Mouse (Mus musculus) kidney, embryonic 16.5 days (tissue): ENCODE data around the gene Pclaf. TPM values are rescaled to one million over a fixed set of nuclear protein-coding genes. Genes with fewer than 3 reads are reported as not detected.

ENCODE experiments used
- ATAC-seq: fragments of 200-750 bp; cut with Nextera tagmentation; 2 replicates; pipeline ENCODE4 v1.8.0; 2017; ENCODE audit warnings: moderate TSS enrichment; ENCODE audit not compliant: low FRiP score, low TSS enrichment
- H3K27ac ChIP-seq: fragments of 300-500 bp; sonication (generic); 2 replicates; pipeline ENCODE4 v1.5.1; 2014; ENCODE audit warnings: low read length
- H3K27me3 ChIP-seq: fragments of 300-500 bp; sonication (generic); 2 replicates; pipeline ENCODE4 v1.6.1; 2014; ENCODE audit warnings: low read length, control low read depth, mixed read lengths; ENCODE audit not compliant: insufficient read depth
- H3K36me3 ChIP-seq: fragments of 300-500 bp; sonication (generic); 2 replicates; pipeline ENCODE4 v1.6.1; 2014; ENCODE audit warnings: low read length, control low read depth, mixed read lengths; ENCODE audit not compliant: insufficient read depth
- H3K4me1 ChIP-seq: fragments of 300-500 bp; sonication (generic); 2 replicates; pipeline ENCODE4 v1.6.1; 2014; ENCODE audit warnings: low read length, control low read depth, mixed read lengths; ENCODE audit not compliant: insufficient read depth
- H3K4me2 ChIP-seq: fragments of 300-500 bp; sonication (generic); replicated peaks from 2 replicates; pipeline ENCODE4 v1.6.1; 2014; ENCODE audit warnings: low read depth, low read length
- H3K4me3 ChIP-seq: fragments of 300-500 bp; sonication (generic); 2 replicates; pipeline ENCODE4 v1.5.1; 2014; ENCODE audit warnings: mild to moderate bottlenecking, low read length
- H3K9ac ChIP-seq: fragments of 300-500 bp; sonication (generic); replicated peaks from 2 replicates; pipeline ENCODE4 v1.6.1; 2014; ENCODE audit warnings: low read length
- H3K9me3 ChIP-seq: fragments of 300-500 bp; sonication (generic); 2 replicates; pipeline ENCODE4 v1.6.1; 2016; ENCODE audit warnings: low read length, control low read depth
- WGBS: fragments of 180-500 bp; shearing (Covaris S2); extraction: QIAGEN DNeasy Blood & Tissue Kit; methylation state at CpG from one replicate; pipeline ENCODE4 v1.1.7; 2014; 5-methylcytosine and 5-hydroxymethylcytosine counted together
- polyA plus RNA-seq: library from polyadenylated mRNA; unstranded; fragments of >200 nt; fragmentation: Nextera tagmentation; extraction: Ambion mirVana; gene quantifications from 2 replicates; pipeline ENCODE4 v1.2.1, GENCODE M21; 2015

Pclaf gene
- 181 and 207 TPM in 2 replicates for polyA plus RNA-seq

- peaks cover 17% of the 10 kb centered on the region for H3K36me3 ChIP-seq
- peak; percentile 96 for ATAC-seq
- peak within 1 kb of the TSS; percentile 82 for H3K4me3 ChIP-seq
- peaks cover 17% of the 10 kb centered on the region for H3K4me1 ChIP-seq
- H3K27me3 ChIP-seq = no peaks in the 10 kb centered on the region
- peak within 1 kb of the TSS; percentile 83 for H3K4me2 ChIP-seq
- no peaks in the 10 kb centered on the region for H3K9me3 ChIP-seq
- 0% methylated on average over 21 of the region's 21 CpGs for WGBS
- H3K27ac ChIP-seq = peak within 1 kb of the TSS; percentile 72
- peak within 1 kb of the TSS; percentile 86 for H3K9ac ChIP-seq
Measured at GRCm38 (mm10) chr9:65890143-65890628, at the start of gene Pclaf. Pclaf (plus strand) TSS chr9:65890237.

- H3K27ac ChIP-seq = peak overlapping the region; percentile 59; the same call in 1 of the 2 replicates
- WGBS = 55% methylated on average over 7 of the region's 7 CpGs
- H3K36me3 ChIP-seq = peaks cover 8% of the 10 kb centered on the region; the same call in 1 of the 2 replicates
- H3K9ac ChIP-seq = no peak overlapping the region
- peaks cover 28% of the 10 kb centered on the region for H3K4me1 ChIP-seq
- H3K9me3 ChIP-seq = no peaks in the 10 kb centered on the region
- no peak overlapping the region for H3K4me3 ChIP-seq
- H3K27me3 ChIP-seq = no peaks in the 10 kb centered on the region
- ATAC-seq = no peak
- no peak overlapping the region for H3K4me2 ChIP-seq
Measured at GRCm38 (mm10) chr9:65844421-65845165, 45.4 kb upstream of the Pclaf start.

GRCm38 (mm10) chr9:65848154-65848553 lies 41.9 kb upstream of the Pclaf start:
- Histone ChIP-seq H3K36me3 (peaks cover 2% of the 10 kb centered on the region; the same call in 1 of the 2 replicates), H3K4me1 (peaks cover 32% of the 10 kb centered on the region), H3K27me3 (no peaks in the 10 kb centered on the region), H3K4me3 (no peak overlapping the region), H3K9me3 (no peaks in the 10 kb centered on the region), H3K4me2 (no peak overlapping the region), H3K9ac (no peak overlapping the region), H3K27ac (peak overlapping the region; percentile 69; the same call in 1 of the 2 replicates)
- ATAC-seq = no peak

- peaks cover 6% of the 10 kb centered on the region; the same call in 1 of the 2 replicates for H3K36me3 ChIP-seq
- no peaks in the 10 kb centered on the region for H3K9me3 ChIP-seq
- no peaks in the 10 kb centered on the region for H3K27me3 ChIP-seq
- no peak overlapping the region for H3K9ac ChIP-seq
- no peak overlapping the region for H3K4me3 ChIP-seq
- peaks cover 17% of the 10 kb centered on the region for H3K4me1 ChIP-seq
- H3K27ac ChIP-seq = no peak overlapping the region
- 12% methylated on average over 1 of the region's 1 CpGs for WGBS
- no peak overlapping the region for H3K4me2 ChIP-seq
- ATAC-seq = no peak
Measured at GRCm38 (mm10) chr9:65850203-65850602, 39.8 kb upstream of the Pclaf start.

GRCm38 (mm10) chr9:65859656-65860055 lies 30.4 kb upstream of the Pclaf start:
- Histone ChIP-seq H3K27ac (no peak overlapping the region), H3K27me3 (no peaks in the 10 kb centered on the region), H3K9me3 (no peaks in the 10 kb centered on the region), H3K4me1 (no peaks in the 10 kb centered on the region), H3K4me3 (no peak overlapping the region), H3K9ac (no peak overlapping the region), H3K4me2 (no peak overlapping the region), H3K36me3 (peaks cover 38% of the 10 kb centered on the region)
- no peak for ATAC-seq
- 35% methylated on average over 1 of the region's 1 CpGs for WGBS

- H3K27me3 ChIP-seq = no peaks in the 10 kb centered on the region
- under 1% methylated on average over 37 of the region's 37 CpGs for WGBS
- peak; percentile 98 for ATAC-seq
Measured at GRCm38 (mm10) chr9:65884564-65885315, 5.3 kb upstream of the Pclaf start.

GRCm38 (mm10) chr9:65891126-65891525 lies 1.1 kb downstream of the Pclaf start:
- Histone ChIP-seq H3K36me3 (peaks cover 21% of the 10 kb centered on the region), H3K9me3 (no peaks in the 10 kb centered on the region), H3K4me3 (peak overlapping the region; percentile 82), H3K4me2 (peak overlapping the region; percentile 83), H3K27ac (peak overlapping the region; percentile 13; the same call in 1 of the 2 replicates), H3K9ac (peak overlapping the region; percentile 86), H3K27me3 (no peaks in the 10 kb centered on the region), H3K4me1 (peaks cover 13% of the 10 kb centered on the region; the same call in 1 of the 2 replicates)
- ATAC-seq = no peak
- WGBS = 0% methylated on average over 5 of the region's 5 CpGs

More at GRCm38 (mm10) chr9:65884564-65885315, 5.3 kb upstream of the Pclaf start:
- H3K4me1 ChIP-seq = peaks cover 9% of the 10 kb centered on the region
- peak overlapping the region; percentile 83 for H3K9ac ChIP-seq
- no peaks in the 10 kb centered on the region for H3K36me3 ChIP-seq
- H3K27ac ChIP-seq = peak overlapping the region; percentile 90
- H3K4me2 ChIP-seq = peak overlapping the region; percentile 70
- H3K9me3 ChIP-seq = no peaks in the 10 kb centered on the region
- peak overlapping the region; percentile 77 for H3K4me3 ChIP-seq

GRCm38 (mm10) chr9:65896977-65897376 lies 6.9 kb downstream of the Pclaf start:
- no peak for ATAC-seq
- Histone ChIP-seq H3K4me1 (peaks cover 5% of the 10 kb centered on the region; the same call in 1 of the 2 replicates), H3K27ac (no peak overlapping the region), H3K4me3 (no peak overlapping the region), H3K4me2 (no peak overlapping the region), H3K9me3 (no peaks in the 10 kb centered on the region), H3K27me3 (no peaks in the 10 kb centered on the region), H3K9ac (no peak overlapping the region), H3K36me3 (peaks cover 38% of the 10 kb centered on the region)
- 77% methylated on average over 2 of the region's 2 CpGs for WGBS

- Histone ChIP-seq H3K4me1 (0 out of 2 replicates have a peak, but pooled peaks cover 1% of the 10 kb centered on the region), H3K9me3 (no peaks in the 10 kb centered on the region), H3K4me2 (no peak overlapping the region), H3K27me3 (no peaks in the 10 kb centered on the region), H3K36me3 (peaks cover 22% of the 10 kb centered on the region), H3K9ac (no peak overlapping the region), H3K4me3 (no peak overlapping the region), H3K27ac (no peak overlapping the region)
- no peak for ATAC-seq
- WGBS = 93% methylated on average over 3 of the region's 3 CpGs
Measured at GRCm38 (mm10) chr9:65902879-65903278, 12.8 kb downstream of the Pclaf start.
